ENCODE assay signal across 24 mouse cellular contexts in genomic region chr15:86035913-86036312, GRCm38 (mm10). TPM values are rescaled to one million over a fixed set of nuclear protein-coding genes. Genes with fewer than 3 reads are reported as not detected.
DNase-seq lines count a peak whose midpoint lies in the region; ATAC-seq and TF ChIP-seq lines count a peak whose summit lies in the region.
"Had no signal": no experiment of that assay in that cellular context is flagged by ENCODE, and none has a peak within 500 bp of the region (broad histone marks: within the 10 kb centered on the region; RNA-seq: fewer than 3 reads in every experiment).

No protein-coding gene starts in this region.

- H3K9ac ChIP-seq in lung, embryonic 15.5 days: no peak overlapping the region
- H3K9ac ChIP-seq in intestine, postnatal 0 days (ENCODE audit: low read depth, low read length): no peak overlapping the region
- H3K9ac ChIP-seq in forebrain, embryonic 13.5 days: no peak overlapping the region
- H3K9ac ChIP-seq: embryonic facial prominence, embryonic 13.5 days; hindbrain, embryonic 15.5 days; neural tube, embryonic 13.5 days had no signal

- H3K4me1 ChIP-seq in lung, embryonic 15.5 days: peaks cover 26% of the 10 kb centered on the region
- H3K4me1 ChIP-seq in intestine, postnatal 0 days (replicated peaks; ENCODE audit: control insufficient read depth, insufficient read depth, low read length): peaks cover 4% of the 10 kb centered on the region; the same call in 1 of the 2 replicates
- H3K4me1 ChIP-seq in forebrain, embryonic 13.5 days: peaks cover 31% of the 10 kb centered on the region

- peak overlapping the region; percentile 46 for H3K27ac ChIP-seq in lung, embryonic 15.5 days
- no peak overlapping the region for H3K27ac ChIP-seq in intestine, postnatal 0 days (ENCODE audit: low read depth, low read length)
- no peak overlapping the region; the same call in 1 of the 2 replicates for H3K27ac ChIP-seq in forebrain, embryonic 13.5 days
- H3K27ac ChIP-seq: embryonic facial prominence, embryonic 13.5 days; heart, embryonic 10.5 days; hindbrain, embryonic 15.5 days; left cerebral cortex, adult 2 months; neural tube, embryonic 13.5 days had no signal

- H3K4me2 ChIP-seq in lung, embryonic 15.5 days: no peak overlapping the region
- no peak overlapping the region for H3K4me2 ChIP-seq in intestine, postnatal 0 days (replicated peaks; ENCODE audit: low read depth)
- H3K4me2 ChIP-seq in forebrain, embryonic 13.5 days: no peak overlapping the region
- H3K4me2 ChIP-seq: hindbrain, embryonic 15.5 days; neural tube, embryonic 13.5 days had no signal

- 47% methylated on average over 3 of the region's 3 CpGs for WGBS in lung, embryonic 15.5 days
- WGBS in intestine, postnatal 0 days: 29% methylated on average over 3 of the region's 3 CpGs
- WGBS in forebrain, embryonic 13.5 days: 79% methylated on average over 3 of the region's 3 CpGs

- no peak for DNase-seq in lung, postnatal 14 days
- DNase-seq in lung, postnatal 4 days: peak; percentile 36 to 72
- DNase-seq in spleen, adult 12 weeks (ENCODE audit: low spot score): no peak
- no peak for DNase-seq in natural killer cell, adult 2 months (ENCODE audit: low spot score in 2 of 2)
- DNase-seq: adrenal gland, adult 8-10 months; B cell, adult 2 months; cerebellum, adult 18-20 months; cerebellum, postnatal 14 days; kidney, adult 11 months; left cerebral cortex, postnatal 4 days; midbrain, embryonic 14.5 days; right cerebral cortex, adult 18-20 months; right cerebral cortex, postnatal 4 days; thymus, postnatal 25 days had no signal

- H3K9me3 ChIP-seq in lung, embryonic 15.5 days: no peaks in the 10 kb centered on the region
- no peaks in the 10 kb centered on the region for H3K9me3 ChIP-seq in intestine, postnatal 0 days (ENCODE audit: control insufficient read depth)
- peaks cover 10% of the 10 kb centered on the region for H3K9me3 ChIP-seq in forebrain, embryonic 13.5 days (replicated peaks)
- H3K9me3 ChIP-seq: heart, embryonic 10.5 days; hindbrain, embryonic 15.5 days had no signal

- H3K4me3 ChIP-seq in lung, embryonic 15.5 days: no peak overlapping the region
- no peak overlapping the region for H3K4me3 ChIP-seq in intestine, postnatal 0 days (ENCODE audit: low read depth, low read length)
- H3K4me3 ChIP-seq in forebrain, embryonic 13.5 days: no peak overlapping the region
- H3K4me3 ChIP-seq: embryonic facial prominence, embryonic 13.5 days; heart, embryonic 10.5 days; hindbrain, embryonic 15.5 days; left cerebral cortex, adult 2 months; neural tube, embryonic 13.5 days had no signal

- TF ChIP-seq CTCF in intestine, postnatal 0 days (IDR thresholded peaks at IDR 0.05; ENCODE audit: low read depth): no peak

- no peak for ATAC-seq in lung, embryonic 15.5 days (ENCODE audit: borderline replicate concordance, extremely low read depth, low FRiP score, low TSS enrichment)
- ATAC-seq in intestine, postnatal 0 days: peak; percentile 71
- no peak for ATAC-seq in forebrain, embryonic 13.5 days
- ATAC-seq: activated CD4-positive, CD25-positive, alpha-beta regulatory T cell, adult 4 months; forebrain, embryonic 14.5 days had no signal

- peaks cover 8% of the 10 kb centered on the region; the same call in 1 of the 2 replicates for H3K36me3 ChIP-seq in lung, embryonic 15.5 days
- no peaks in the 10 kb centered on the region for H3K36me3 ChIP-seq in intestine, postnatal 0 days (ENCODE audit: control insufficient read depth, insufficient read depth)
- H3K36me3 ChIP-seq in forebrain, embryonic 13.5 days (ENCODE audit: poor library complexity, severe bottlenecking): peaks cover 16% of the 10 kb centered on the region
- H3K36me3 ChIP-seq: hindbrain, embryonic 15.5 days had no signal

- peaks cover 57% of the 10 kb centered on the region for H3K27me3 ChIP-seq in lung, embryonic 15.5 days
- H3K27me3 ChIP-seq in intestine, postnatal 0 days (replicated peaks; ENCODE audit: control insufficient read depth, insufficient read depth, low read length): peaks cover 40% of the 10 kb centered on the region
- peaks cover 26% of the 10 kb centered on the region for H3K27me3 ChIP-seq in forebrain, embryonic 13.5 days

RNA-seq across cellular contexts. Expression of gene Celsr1, which starts 2.3 kb away (rescaled TPM):
- polyA plus RNA-seq in lung, embryonic 15.5 days (2015; fragmentation: Nextera tagmentation; extraction: Ambion mirVana): 4.3 and 4.8 TPM in 2 replicates
- 0.33 and 0.39 TPM in 2 replicates for polyA plus RNA-seq in intestine, postnatal 0 days (2015; fragmentation: Nextera tagmentation; extraction: Ambion mirVana)
- polyA plus RNA-seq in forebrain, embryonic 13.5 days (2015; fragmentation: Nextera tagmentation; extraction: Ambion mirVana): 6.6 and 7.1 TPM in 2 replicates

RNA-seq across cellular contexts. Expression of gene Gramd4, which starts 21.6 kb away (rescaled TPM):
- polyA plus RNA-seq in lung, embryonic 15.5 days (2015; fragmentation: Nextera tagmentation; extraction: Ambion mirVana): 12.9 and 14.6 TPM in 2 replicates
- polyA plus RNA-seq in intestine, postnatal 0 days (2015; fragmentation: Nextera tagmentation; extraction: Ambion mirVana): 5.6 and 6.4 TPM in 2 replicates
- polyA plus RNA-seq in forebrain, embryonic 13.5 days (2015; fragmentation: Nextera tagmentation; extraction: Ambion mirVana): 30.1 and 31.6 TPM in 2 replicates

Comparison
In these comparisons a context has a peak if more than half of its experiments do, and no peak if none do; other contexts are left out.
1. DNase-seq: peak in lung, postnatal 4 days (2 of 2); none in lung, postnatal 14 days (single experiment), spleen, adult 12 weeks (single experiment) and natural killer cell, adult 2 months (0 of 2).